Mouse (Mus musculus): ENCODE results near the gene Strap.
A peak's percentile ranks its signal among the peaks of the same experiment; 100 is the strongest.

The Strap gene

GRCm38 (mm10) chr6:137722220-137722931 is 12.5 kb upstream of the Strap start:
- DNase-seq (ENCODE audit: low read depth, low spot score) = no peak

DNA sequence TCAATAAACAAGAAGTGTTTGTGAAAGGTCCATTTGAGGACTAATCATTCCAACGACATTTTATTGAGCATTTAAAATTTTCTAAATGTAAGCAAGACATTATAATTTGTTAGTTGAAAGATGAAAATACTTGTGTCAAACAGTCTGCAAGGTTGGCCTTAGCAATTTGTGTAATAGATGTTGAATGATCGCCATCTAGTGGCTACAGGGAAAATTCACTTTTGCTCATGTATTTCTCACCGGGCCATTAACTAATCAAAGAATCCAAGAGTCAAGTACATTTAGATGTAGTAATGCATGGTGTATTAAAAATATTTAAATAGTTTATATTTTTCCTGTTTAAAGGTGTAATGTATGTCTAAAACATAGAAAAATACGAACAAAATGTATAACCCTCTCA is 11.0 kb upstream of the Strap start:
- peak; percentile 61 for DNase-seq (ENCODE audit: low read depth, low spot score)

- no peak for DNase-seq (ENCODE audit: low read depth, low spot score)
Measured at GRCm38 (mm10) chr6:137734460-137734845, 425 bp upstream of the Strap start.

GRCm38 (mm10) chr6:137735671-137736238 is 877 bp downstream of the Strap start:
- no peak for DNase-seq (ENCODE audit: low read depth, low spot score)

DNA sequence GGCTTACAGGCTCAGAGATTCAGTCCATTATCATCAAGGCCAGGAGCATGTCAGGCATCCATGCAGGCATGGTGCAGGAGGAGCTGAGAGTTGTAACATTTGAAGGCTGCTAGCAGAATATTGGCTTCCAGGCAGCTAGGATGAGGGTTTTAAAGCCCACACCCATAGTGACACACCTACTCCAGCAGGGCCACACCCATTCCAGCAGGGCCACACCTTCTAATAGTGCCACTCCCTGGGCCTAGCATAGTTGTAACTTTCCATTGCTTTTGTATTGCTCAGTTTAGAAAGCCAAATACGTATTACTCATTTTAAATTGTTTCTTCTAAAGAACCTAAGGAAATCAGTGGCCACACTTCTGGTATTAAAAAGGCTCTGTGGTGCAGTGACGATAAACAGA is 6.1 kb downstream of the Strap start:
- DNase-seq (ENCODE audit: low read depth, low spot score) = no peak

GRCm38 (mm10) chr6:137744700-137745099 is 9.8 kb downstream of the Strap start:
- no peak for DNase-seq (ENCODE audit: low read depth, low spot score)

- DNase-seq (ENCODE audit: low read depth, low spot score) = peak; percentile 23
Measured at GRCm38 (mm10) chr6:137747174-137747928, 12.5 kb downstream of the Strap start.

DNA sequence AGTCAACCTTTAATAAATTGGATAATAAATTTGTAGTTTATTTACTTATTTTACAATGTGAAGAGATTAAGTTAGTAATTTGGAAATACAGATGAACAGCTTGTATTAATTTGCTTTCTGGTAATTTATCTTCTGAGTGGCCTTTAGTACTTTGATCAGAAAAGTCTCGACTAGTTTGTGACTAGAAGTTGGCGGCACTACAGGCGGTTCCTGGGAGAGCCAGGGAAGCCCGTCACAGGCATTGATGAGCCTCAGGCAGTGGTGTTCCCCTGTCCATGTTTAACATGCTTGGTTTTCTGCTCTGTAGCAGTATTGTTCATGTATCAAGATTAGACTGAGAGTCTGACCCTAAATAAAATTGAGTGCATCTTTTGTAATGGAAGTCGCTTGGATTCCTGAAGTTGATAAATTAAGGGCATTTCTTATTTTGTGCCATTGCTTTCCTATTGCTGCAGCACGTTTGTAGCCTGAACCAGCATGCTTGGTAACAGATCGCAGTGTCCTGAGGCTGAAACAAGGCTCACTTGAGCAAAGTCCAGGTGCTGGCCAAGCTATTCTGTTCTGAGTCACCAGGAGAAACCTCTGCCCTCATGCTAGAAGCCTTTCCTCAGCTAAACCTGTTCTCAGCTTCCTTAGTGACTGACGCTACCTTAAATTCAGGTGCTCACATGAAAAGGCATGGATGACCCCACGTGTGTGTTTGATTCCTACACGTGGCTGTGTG is 16.8 kb downstream of the Strap start:
- DNase-seq (ENCODE audit: low read depth, low spot score) = no peak

- no peak for DNase-seq (ENCODE audit: low read depth, low spot score)
Measured at GRCm38 (mm10) chr6:137752275-137752655, 17.4 kb downstream of the Strap start.

GRCm38 (mm10) chr6:137754056-137754856 is 19.4 kb downstream of the Strap start, which contains the start of gene Dera:
Gene Dera (plus strand): TSS chr6:137754546.
- DNase-seq (ENCODE audit: low read depth, low spot score) = peak; percentile 30

- no peak for DNase-seq (ENCODE audit: low read depth, low spot score)
Measured at GRCm38 (mm10) chr6:137754857-137755232, 20.0 kb downstream of the Strap start.

DNA sequence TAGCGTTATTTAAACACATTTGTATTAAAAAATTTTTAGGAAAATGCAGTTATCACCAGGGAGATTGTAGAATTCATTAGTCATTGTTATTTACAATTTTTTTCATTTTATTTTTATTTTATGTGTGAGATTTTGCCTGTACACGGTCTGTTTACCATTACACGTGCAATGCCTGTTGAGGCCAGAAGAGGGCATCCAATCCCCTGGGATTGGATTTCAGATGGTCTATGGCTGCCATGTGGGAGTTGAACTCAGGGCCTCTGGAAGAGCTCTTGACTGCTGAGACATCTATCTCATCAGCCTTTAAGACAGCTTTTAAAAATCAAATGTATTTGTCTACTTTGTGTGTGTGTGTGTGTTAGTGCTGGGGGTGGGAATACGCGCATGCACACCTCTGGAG is 21.4 kb downstream of the Strap start:
- no peak for DNase-seq (ENCODE audit: low read depth, low spot score)

DNA sequence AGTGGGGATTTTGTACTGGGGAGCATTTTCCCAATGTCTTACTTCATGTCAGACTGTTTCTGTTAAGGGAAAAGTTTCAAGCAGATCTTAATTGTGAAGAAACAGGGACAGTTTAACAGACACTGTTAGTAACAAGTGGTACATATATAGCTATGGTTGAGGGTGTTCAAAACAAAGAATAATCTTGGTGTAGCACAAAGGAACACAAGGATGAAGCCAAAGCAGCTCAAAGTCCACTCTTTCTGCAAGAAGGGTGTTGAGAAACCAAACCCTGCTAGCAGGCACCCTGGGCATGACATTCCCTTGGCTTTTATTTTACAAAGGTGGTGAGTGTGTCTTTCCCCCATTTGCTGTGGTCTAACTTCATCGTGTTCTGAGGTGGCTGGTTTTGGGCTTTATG is 23.0 kb downstream of the Strap start:
- no peak for DNase-seq (ENCODE audit: low read depth, low spot score)

DNA sequence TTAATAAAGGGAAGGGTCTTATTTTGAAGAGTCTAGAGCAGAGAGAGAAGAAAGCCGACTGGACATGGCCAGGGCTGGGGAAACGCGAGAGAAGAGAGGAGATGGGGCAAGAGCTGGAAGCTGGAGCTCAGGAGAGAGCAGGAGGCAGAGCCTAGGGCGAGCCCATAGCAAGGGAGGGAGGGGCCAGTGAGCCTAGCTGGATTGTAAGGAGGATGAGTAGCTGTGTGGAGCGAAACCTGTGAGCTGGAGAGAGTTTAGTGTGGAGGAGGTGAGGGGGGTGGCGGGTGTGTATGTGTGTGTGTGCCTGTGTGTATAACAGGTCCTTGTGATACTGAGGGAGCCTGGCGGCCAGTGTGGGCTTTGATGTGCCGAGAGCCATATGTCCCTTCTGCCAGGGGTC is 24.8 kb downstream of the Strap start:
- DNase-seq (ENCODE audit: low read depth, low spot score) = no peak

DNA sequence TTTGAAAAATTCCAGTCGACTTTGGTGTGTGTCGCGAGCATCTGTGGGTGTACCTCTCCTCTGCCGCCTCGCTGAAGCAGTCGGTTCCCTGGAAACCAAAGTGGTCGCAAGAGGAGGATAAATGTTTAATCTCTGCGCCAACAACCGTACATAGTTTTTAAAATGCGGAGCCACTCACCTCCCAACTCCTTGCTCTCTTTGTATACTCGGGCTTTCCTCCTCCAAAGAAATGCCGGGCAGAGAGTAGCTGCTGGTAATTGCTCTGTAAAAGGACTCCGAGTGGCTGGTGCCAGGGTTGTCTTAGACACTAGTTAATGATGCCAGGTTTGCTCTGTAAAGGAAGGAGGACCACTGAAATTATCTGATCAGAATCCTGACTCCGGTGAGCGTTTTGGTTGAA is 26.1 kb downstream of the Strap start:
- DNase-seq (ENCODE audit: low read depth, low spot score) = no peak

GRCm38 (mm10) chr6:137764572-137765210 is 29.8 kb downstream of the Strap start:
- no peak for DNase-seq (ENCODE audit: low read depth, low spot score)

DNA sequence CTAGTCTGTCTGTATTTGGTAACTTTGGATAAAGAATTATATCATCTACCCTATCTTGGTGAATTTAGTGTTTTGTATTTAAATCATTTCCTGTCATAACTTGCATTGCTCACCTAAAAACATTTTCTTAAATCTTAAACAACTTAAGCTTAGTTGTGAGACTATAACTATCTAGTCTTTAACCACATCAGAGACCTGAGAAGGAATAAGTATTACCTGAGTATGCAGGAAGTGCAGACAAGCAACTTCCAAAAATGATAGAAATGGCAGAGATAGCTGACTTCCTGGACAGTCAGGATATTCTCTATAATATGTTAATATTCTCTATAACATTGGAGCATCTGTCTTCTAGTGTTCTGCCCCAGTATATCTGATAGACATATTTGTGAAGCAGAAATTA is 31.3 kb downstream of the Strap start:
- no peak for DNase-seq (ENCODE audit: low read depth, low spot score)

DNA sequence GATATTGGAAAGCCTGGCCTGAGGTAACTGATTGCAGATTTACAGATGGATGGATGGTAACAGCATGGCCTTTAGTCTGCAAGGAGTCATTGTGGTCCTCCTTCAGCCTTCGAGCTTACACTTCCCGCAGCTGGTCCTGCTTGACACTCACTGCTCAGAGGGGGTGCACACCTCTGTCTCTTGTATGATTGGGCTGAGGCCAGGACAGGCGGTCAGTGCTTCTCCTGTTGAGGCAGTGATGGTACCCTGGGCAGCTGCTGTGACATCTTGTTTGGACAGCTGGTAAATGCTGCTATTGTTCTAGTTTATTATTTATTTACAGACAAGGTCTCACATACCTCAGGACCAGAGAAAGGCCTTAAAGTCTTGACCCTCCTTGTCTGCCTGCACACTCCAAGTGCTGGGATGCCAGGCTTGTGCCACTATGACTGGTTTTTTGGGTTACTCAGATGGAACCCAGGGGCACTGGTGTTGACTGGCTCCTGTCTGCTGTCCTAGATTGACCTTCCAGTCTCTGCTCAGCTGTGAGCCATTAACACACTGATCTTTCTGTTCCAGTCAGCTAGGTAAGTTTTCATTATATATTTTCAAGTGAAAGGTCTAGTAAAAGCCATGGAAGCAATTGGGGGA is 36.9 kb downstream of the Strap start:
- DNase-seq (ENCODE audit: low read depth, low spot score) = no peak

- DNase-seq (ENCODE audit: low read depth, low spot score) = no peak
Measured at GRCm38 (mm10) chr6:137772918-137773636, 38.2 kb downstream of the Strap start.

DNA sequence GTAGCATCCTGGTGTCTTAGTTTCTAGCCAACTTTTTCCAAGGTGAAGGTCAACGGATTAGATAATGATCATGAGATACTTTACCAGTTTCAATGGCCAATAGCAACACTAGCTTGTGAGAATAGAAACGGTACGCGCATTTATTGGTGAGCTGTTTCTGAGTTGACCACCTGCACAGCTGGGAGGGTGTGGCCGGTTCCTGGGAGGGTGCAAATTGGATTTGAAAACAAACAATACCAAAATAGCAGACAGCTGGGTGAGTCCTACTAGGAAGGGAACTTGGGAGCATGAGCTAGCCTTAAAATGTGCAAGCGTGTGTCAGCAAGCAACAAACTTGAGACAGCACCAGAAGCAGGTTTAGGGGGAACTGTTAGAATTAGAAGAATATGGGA is 38.8 kb downstream of the Strap start:
- DNase-seq (ENCODE audit: low read depth, low spot score) = no peak

All from retina, postnatal 7 days (tissue).